Mouse (Mus musculus): ENCODE measurements around the gene Scarf1.

DNA sequence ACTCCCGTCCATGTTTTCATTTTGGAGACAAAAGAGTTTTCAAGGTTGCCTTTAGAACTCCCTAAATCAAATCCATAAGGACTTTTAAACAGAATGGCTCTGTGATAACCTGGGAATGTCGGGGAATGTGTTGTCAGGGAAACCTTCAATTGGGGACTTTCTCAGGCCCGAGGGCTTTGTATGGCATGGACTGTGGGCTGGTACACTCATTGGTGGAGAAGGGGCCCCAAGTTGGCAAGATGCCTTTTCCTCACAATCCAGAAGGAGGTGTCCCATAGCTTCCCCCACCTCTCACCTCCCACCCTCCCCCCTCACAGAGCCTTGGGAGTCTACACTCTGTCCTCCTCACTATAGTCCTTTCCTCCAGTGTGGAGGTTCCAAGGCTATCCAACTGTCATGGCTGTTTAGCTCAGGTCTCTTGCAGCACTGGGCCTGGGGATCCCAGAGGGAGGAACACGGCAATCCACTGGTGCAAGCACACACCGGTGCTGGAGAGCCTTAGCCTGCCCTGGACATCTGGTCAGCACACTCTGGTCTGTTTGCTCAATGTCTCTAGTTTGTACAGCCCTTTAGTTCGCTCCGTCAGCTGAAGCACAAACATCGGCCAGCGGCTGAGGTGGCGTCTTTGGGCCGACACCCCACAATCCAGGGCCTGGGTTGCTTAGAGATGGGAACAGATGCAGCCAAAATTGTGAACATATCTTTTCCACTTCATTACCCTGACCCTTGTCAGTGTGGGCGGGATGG is 37.0 kb downstream of the Scarf1 start:
- TF ChIP-seq BHLHE40 (IDR thresholded peaks at IDR 0.05; ENCODE audit: borderline replicate concordance, low read depth, low read length) (no peak), SIN3A (IDR thresholded peaks at IDR 0.05; ENCODE audit: low read length) (no peak), GATA1 (IDR thresholded peaks at IDR 0.05; ENCODE audit: low read depth, low read length) (no peak), POLR2AphosphoS5 (IDR thresholded peaks at IDR 0.05; ENCODE audit: borderline replicate concordance, low read depth, low read length) (no peak), GABPA (IDR thresholded peaks at IDR 0.05; ENCODE audit: low read depth, low read length) (no peak), POLR2A (IDR thresholded peaks at IDR 0.05; ENCODE audit: control insufficient read depth in 1 of 2, insufficient read depth in 1 of 2, low read depth in 1 of 2, low read length in 2 of 2, poor library complexity in 1 of 2) (no peak)

All from MEL (cell line).